Mouse (Mus musculus) bone marrow macrophage, adult 2 months (primary cell): ENCODE data around the gene Tekt4.

Experiments used
- CTCF ChIP-seq: IDR thresholded peaks from 2 replicates; pipeline ENCODE4 v1.5.1; 2012; ENCODE audit warnings: low read depth, mild to moderate bottlenecking, low read length, moderate library complexity
- POLR2A ChIP-seq: IDR thresholded peaks from 2 replicates; pipeline ENCODE4 v1.6.1; 2012; ENCODE audit warnings: mild to moderate bottlenecking, low read depth, low read length, borderline replicate concordance

GRCm38 (mm10) chr17:25507799-25508198 is 53.4 kb downstream of the Tekt4 start:
- no peak for TF ChIP-seq POLR2A
- TF ChIP-seq CTCF, result peak; percentile 98
